Mouse (Mus musculus): ENCODE results near the gene Gsg1l. TPM values are rescaled to one million over a fixed set of nuclear protein-coding genes. Genes with fewer than 3 reads are reported as not detected.

Gsg1l gene
- 0.43 and 0.55 TPM in 2 replicates for polyA plus RNA-seq (2014; fragmentation: Nextera tagmentation; extraction: Ambion mirVana)

GRCm38 (mm10) chr7:126082286-126082741 lies at the start of gene Gsg1l:
TSS of gene Gsg1l (minus strand) at chr7:126082411.
- WGBS: under 1% methylated on average over 48 of the region's 49 CpGs
- ATAC-seq (ENCODE audit: insufficient number of reproducible peaks, low FRiP score, low TSS enrichment, low read depth) (no peak), DNase-seq (ENCODE audit: low spot score) (peak; percentile 47)
- Histone ChIP-seq H3K4me2 (ENCODE audit: low read depth, severe bottlenecking) (peak within 1 kb of the TSS; percentile 100), H3K36me3 (ENCODE audit: control insufficient read depth, insufficient read depth, low read length) (no peaks in the 10 kb centered on the region), H3K4me1 (ENCODE audit: control insufficient read depth, insufficient read depth, low read length) (peaks cover 10% of the 10 kb centered on the region), H3K9me3 (ENCODE audit: control insufficient read depth, low read length) (no peaks in the 10 kb centered on the region), H3K4me3 (ENCODE audit: low read depth, low read length) (peak within 1 kb of the TSS; percentile 51), H3K9ac (ENCODE audit: low read length) (peak within 1 kb of the TSS; percentile 50), H3K27me3 (ENCODE audit: control insufficient read depth, insufficient read depth, low read length) (peaks cover 51% of the 10 kb centered on the region), H3K27ac (replicated peaks; ENCODE audit: low read depth, low read length) (no peak within 1 kb of the TSS)

GRCm38 (mm10) chr7:126127673-126128072 lies 45.5 kb upstream of the Gsg1l start:
- Histone ChIP-seq H3K27ac (replicated peaks; ENCODE audit: low read depth, low read length) (no peak overlapping the region), H3K4me3 (ENCODE audit: low read depth, low read length) (no peak overlapping the region), H3K4me1 (ENCODE audit: control insufficient read depth, insufficient read depth, low read length) (no peaks in the 10 kb centered on the region), H3K9ac (ENCODE audit: low read length) (no peak overlapping the region), H3K9me3 (ENCODE audit: control insufficient read depth, low read length) (no peaks in the 10 kb centered on the region), H3K4me2 (ENCODE audit: low read depth, severe bottlenecking) (no peak overlapping the region), H3K36me3 (ENCODE audit: control insufficient read depth, insufficient read depth, low read length) (peaks cover 11% of the 10 kb centered on the region), H3K27me3 (ENCODE audit: control insufficient read depth, insufficient read depth, low read length) (no peaks in the 10 kb centered on the region)
- 91% methylated on average over 2 of the region's 2 CpGs for whole genome bisulfite sequencing
- ATAC-seq (ENCODE audit: insufficient number of reproducible peaks, low FRiP score, low TSS enrichment, low read depth) (no peak), DNase-seq (ENCODE audit: low spot score) (no peak)

- 85% methylated on average over 3 of the region's 3 CpGs for WGBS
- H3K27ac ChIP-seq (replicated peaks; ENCODE audit: low read depth, low read length): no peak overlapping the region
- no peaks in the 10 kb centered on the region for H3K27me3 ChIP-seq (ENCODE audit: control insufficient read depth, insufficient read depth, low read length)
Observed at GRCm38 (mm10) chr7:126126502-126126901, 44.3 kb upstream of the Gsg1l start.

GRCm38 (mm10) chr7:126121533-126121932 lies 39.3 kb upstream of the Gsg1l start:
- Histone ChIP-seq H3K9me3 (ENCODE audit: control insufficient read depth, low read length) (no peaks in the 10 kb centered on the region), H3K27me3 (ENCODE audit: control insufficient read depth, insufficient read depth, low read length) (no peaks in the 10 kb centered on the region), H3K9ac (ENCODE audit: low read length) (no peak overlapping the region), H3K4me1 (ENCODE audit: control insufficient read depth, insufficient read depth, low read length) (no peaks in the 10 kb centered on the region), H3K4me2 (ENCODE audit: low read depth, severe bottlenecking) (no peak overlapping the region), H3K27ac (replicated peaks; ENCODE audit: low read depth, low read length) (no peak overlapping the region), H3K4me3 (ENCODE audit: low read depth, low read length) (no peak overlapping the region), H3K36me3 (ENCODE audit: control insufficient read depth, insufficient read depth, low read length) (peaks cover 27% of the 10 kb centered on the region)
- DNase-seq (ENCODE audit: low spot score) (no peak), ATAC-seq (ENCODE audit: insufficient number of reproducible peaks, low FRiP score, low TSS enrichment, low read depth) (no peak)
- WGBS: 95% methylated on average over 4 of the region's 4 CpGs

More at GRCm38 (mm10) chr7:126126502-126126901, 44.3 kb upstream of the Gsg1l start:
- no peaks in the 10 kb centered on the region for H3K9me3 ChIP-seq (ENCODE audit: control insufficient read depth, low read length)
- no peak overlapping the region for H3K4me2 ChIP-seq (ENCODE audit: low read depth, severe bottlenecking)
- H3K36me3 ChIP-seq (ENCODE audit: control insufficient read depth, insufficient read depth, low read length): peaks cover 18% of the 10 kb centered on the region
- no peak for ATAC-seq (ENCODE audit: insufficient number of reproducible peaks, low FRiP score, low TSS enrichment, low read depth)
- no peak for DNase-seq (ENCODE audit: low spot score)
- H3K4me1 ChIP-seq (ENCODE audit: control insufficient read depth, insufficient read depth, low read length): no peaks in the 10 kb centered on the region
- H3K4me3 ChIP-seq (ENCODE audit: low read depth, low read length): no peak overlapping the region
- no peak overlapping the region for H3K9ac ChIP-seq (ENCODE audit: low read length)

DNA sequence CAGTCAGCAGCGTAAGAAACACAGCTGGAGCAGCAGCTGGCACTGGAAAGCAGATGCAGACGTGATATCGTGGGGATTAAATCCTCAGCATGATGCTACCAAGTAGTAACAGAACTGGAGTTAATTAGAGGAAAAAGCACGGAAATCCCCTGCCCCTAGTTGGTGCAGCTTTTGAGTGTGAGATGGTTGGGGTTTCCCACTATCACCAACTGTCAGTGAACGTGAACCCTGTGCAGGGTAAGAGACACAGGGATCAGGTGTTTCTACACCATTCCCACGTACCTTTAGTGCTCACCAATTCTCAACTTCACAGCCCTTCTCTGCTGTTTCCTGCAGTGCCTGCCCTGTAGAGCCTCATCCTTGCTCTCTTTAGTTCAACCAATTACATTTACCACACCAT lies 37.6 kb upstream of the Gsg1l start:
- WGBS: 78% methylated on average over 6 of the region's 6 CpGs
- H3K9ac ChIP-seq (ENCODE audit: low read length): no peak overlapping the region
- H3K4me2 ChIP-seq (ENCODE audit: low read depth, severe bottlenecking): no peak overlapping the region
- no peaks in the 10 kb centered on the region for H3K27me3 ChIP-seq (ENCODE audit: control insufficient read depth, insufficient read depth, low read length)
- H3K27ac ChIP-seq (replicated peaks; ENCODE audit: low read depth, low read length): no peak overlapping the region
- ATAC-seq (ENCODE audit: insufficient number of reproducible peaks, low FRiP score, low TSS enrichment, low read depth) (no peak), DNase-seq (ENCODE audit: low spot score) (no peak)
- H3K36me3 ChIP-seq (ENCODE audit: control insufficient read depth, insufficient read depth, low read length): peaks cover 32% of the 10 kb centered on the region
- no peak overlapping the region for H3K4me3 ChIP-seq (ENCODE audit: low read depth, low read length)
- H3K9me3 ChIP-seq (ENCODE audit: control insufficient read depth, low read length): no peaks in the 10 kb centered on the region
- H3K4me1 ChIP-seq (ENCODE audit: control insufficient read depth, insufficient read depth, low read length): no peaks in the 10 kb centered on the region

DNA sequence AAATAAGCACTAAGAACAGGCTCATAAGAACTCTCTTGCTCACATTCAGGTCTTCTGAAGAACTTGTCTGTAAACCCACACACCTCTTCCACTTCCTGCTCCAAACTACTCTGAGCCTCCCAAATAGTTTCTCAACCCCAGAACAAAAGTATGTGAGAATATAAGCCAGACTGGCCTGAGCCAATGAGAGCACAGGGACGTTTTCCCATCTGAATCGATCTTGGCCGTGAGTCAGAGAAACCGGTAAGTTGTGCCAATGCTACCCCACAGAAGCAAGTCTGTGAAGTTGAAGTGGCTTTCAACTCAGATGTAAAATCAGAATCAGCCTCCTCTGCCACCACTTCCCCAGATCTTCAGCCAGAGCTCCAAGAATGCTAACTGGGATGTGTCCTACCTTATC lies 31.1 kb upstream of the Gsg1l start:
- 92% methylated on average over 4 of the region's 4 CpGs for WGBS
- H3K27ac ChIP-seq (replicated peaks; ENCODE audit: low read depth, low read length): no peak overlapping the region
- H3K36me3 ChIP-seq (ENCODE audit: control insufficient read depth, insufficient read depth, low read length): peaks cover 23% of the 10 kb centered on the region
- no peaks in the 10 kb centered on the region for H3K27me3 ChIP-seq (ENCODE audit: control insufficient read depth, insufficient read depth, low read length)
- ATAC-seq (ENCODE audit: insufficient number of reproducible peaks, low FRiP score, low TSS enrichment, low read depth) (no peak), DNase-seq (ENCODE audit: low spot score) (no peak)
- H3K4me2 ChIP-seq (ENCODE audit: low read depth, severe bottlenecking): no peak overlapping the region
- H3K9me3 ChIP-seq (ENCODE audit: control insufficient read depth, low read length): no peaks in the 10 kb centered on the region
- H3K9ac ChIP-seq (ENCODE audit: low read length): no peak overlapping the region
- no peaks in the 10 kb centered on the region for H3K4me1 ChIP-seq (ENCODE audit: control insufficient read depth, insufficient read depth, low read length)
- H3K4me3 ChIP-seq (ENCODE audit: low read depth, low read length): no peak overlapping the region

DNA sequence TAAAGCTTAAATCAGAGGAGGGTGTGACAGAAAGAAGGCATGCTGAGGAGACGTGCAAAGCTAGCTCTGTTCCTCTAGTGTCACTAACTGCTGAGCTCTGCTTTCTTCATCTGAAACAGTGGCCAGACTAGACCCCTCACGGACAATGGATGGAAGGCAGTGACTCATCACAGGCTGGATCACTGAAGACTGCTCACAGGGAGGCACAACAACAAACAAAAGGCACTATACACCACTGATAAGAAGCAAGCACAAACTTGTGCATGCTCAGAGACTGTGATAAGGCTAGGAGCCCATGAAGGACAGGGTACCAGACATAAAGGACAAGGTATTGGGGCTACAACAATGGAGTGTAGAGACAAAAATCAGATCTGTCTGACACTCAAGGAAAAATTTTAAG lies 29.0 kb upstream of the Gsg1l start:
- Histone ChIP-seq H3K27me3 (ENCODE audit: control insufficient read depth, insufficient read depth, low read length) (no peaks in the 10 kb centered on the region), H3K4me1 (ENCODE audit: control insufficient read depth, insufficient read depth, low read length) (no peaks in the 10 kb centered on the region), H3K4me3 (ENCODE audit: low read depth, low read length) (no peak overlapping the region), H3K9me3 (ENCODE audit: control insufficient read depth, low read length) (no peaks in the 10 kb centered on the region), H3K27ac (replicated peaks; ENCODE audit: low read depth, low read length) (no peak overlapping the region), H3K9ac (ENCODE audit: low read length) (no peak overlapping the region), H3K4me2 (ENCODE audit: low read depth, severe bottlenecking) (no peak overlapping the region), H3K36me3 (ENCODE audit: control insufficient read depth, insufficient read depth, low read length) (peaks cover 31% of the 10 kb centered on the region)
- ATAC-seq (ENCODE audit: insufficient number of reproducible peaks, low FRiP score, low TSS enrichment, low read depth) (no peak), DNase-seq (ENCODE audit: low spot score) (no peak)
- 88% methylated on average over 2 of the region's 2 CpGs for WGBS

DNA sequence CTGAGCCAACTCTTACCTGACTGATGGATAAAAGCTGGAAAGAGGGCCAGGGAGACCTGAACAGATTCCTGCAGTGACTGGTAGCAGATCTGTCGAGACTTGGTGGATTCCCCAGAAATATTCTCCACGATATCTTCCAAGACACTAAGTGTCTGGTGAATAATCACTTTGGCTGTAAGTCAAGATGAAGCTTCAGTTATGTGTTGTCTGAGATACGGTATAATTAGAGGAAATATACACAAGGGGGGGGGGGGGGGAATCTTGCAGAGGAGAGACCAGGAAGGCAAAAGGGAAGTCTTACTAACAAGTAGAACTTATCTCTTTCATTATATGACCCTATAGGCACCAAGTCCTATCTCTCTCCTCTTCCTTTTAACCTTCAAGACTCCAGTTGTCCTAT lies 27.7 kb upstream of the Gsg1l start:
- Histone ChIP-seq H3K4me1 (ENCODE audit: control insufficient read depth, insufficient read depth, low read length) (no peaks in the 10 kb centered on the region), H3K4me2 (ENCODE audit: low read depth, severe bottlenecking) (no peak overlapping the region), H3K27ac (replicated peaks; ENCODE audit: low read depth, low read length) (no peak overlapping the region), H3K27me3 (ENCODE audit: control insufficient read depth, insufficient read depth, low read length) (no peaks in the 10 kb centered on the region), H3K36me3 (ENCODE audit: control insufficient read depth, insufficient read depth, low read length) (peaks cover 31% of the 10 kb centered on the region), H3K9me3 (ENCODE audit: control insufficient read depth, low read length) (no peaks in the 10 kb centered on the region), H3K9ac (ENCODE audit: low read length) (no peak overlapping the region), H3K4me3 (ENCODE audit: low read depth, low read length) (no peak overlapping the region)
- WGBS: 94% methylated on average over 3 of the region's 3 CpGs
- DNase-seq (ENCODE audit: low spot score): no peak
- no peak for ATAC-seq (ENCODE audit: insufficient number of reproducible peaks, low FRiP score, low TSS enrichment, low read depth)

- no peak overlapping the region for H3K9ac ChIP-seq (ENCODE audit: low read length)
- no peaks in the 10 kb centered on the region for H3K27me3 ChIP-seq (ENCODE audit: control insufficient read depth, insufficient read depth, low read length)
- DNase-seq (ENCODE audit: low spot score) (no peak), ATAC-seq (ENCODE audit: insufficient number of reproducible peaks, low FRiP score, low TSS enrichment, low read depth) (no peak)
- WGBS: 92% methylated on average over 11 of the region's 11 CpGs
- H3K4me1 ChIP-seq (ENCODE audit: control insufficient read depth, insufficient read depth, low read length): no peaks in the 10 kb centered on the region
- H3K4me2 ChIP-seq (ENCODE audit: low read depth, severe bottlenecking): no peak overlapping the region
- H3K9me3 ChIP-seq (ENCODE audit: control insufficient read depth, low read length): no peaks in the 10 kb centered on the region
- H3K36me3 ChIP-seq (ENCODE audit: control insufficient read depth, insufficient read depth, low read length): peaks cover 31% of the 10 kb centered on the region; the same call in 1 of the 2 replicates
- H3K4me3 ChIP-seq (ENCODE audit: low read depth, low read length): no peak overlapping the region
- no peak overlapping the region for H3K27ac ChIP-seq (replicated peaks; ENCODE audit: low read depth, low read length)
Observed at GRCm38 (mm10) chr7:126100440-126100839, 18.2 kb upstream of the Gsg1l start.

All from limb, embryonic 11.5 days (tissue).